Mouse (Mus musculus) kidney, adult 11 months (tissue): ENCODE results near the gene Sardh.

Source experiments
- DNase-seq: peaks from one replicate; pipeline ENCODE4 v3.0.0; 2022

The Sardh gene

GRCm38 (mm10) chr2:27248211-27248610, at the start of gene Sardh:
Gene Sardh, minus strand, starts transcription at chr2:27248337.
- DNase-seq = peak; percentile 93

- DNase-seq = no peak
These were observed 48.7 kb upstream of the Sardh start for GRCm38 (mm10) chr2:27296656-27297406.

GRCm38 (mm10) chr2:27294777-27295176, 46.6 kb upstream of the Sardh start:
- no peak for DNase-seq

- peak; percentile 67 for DNase-seq
These were observed 40.9 kb upstream of the Sardh start for GRCm38 (mm10) chr2:27289019-27289418.

GRCm38 (mm10) chr2:27286971-27287710, 39.0 kb upstream of the Sardh start:
- no peak for DNase-seq

- DNase-seq = peak; percentile 66
These were observed 36.3 kb upstream of the Sardh start for GRCm38 (mm10) chr2:27284441-27284840.

- no peak for DNase-seq
These were observed 33.6 kb upstream of the Sardh start for GRCm38 (mm10) chr2:27281771-27282170.

GRCm38 (mm10) chr2:27280920-27281611, 32.9 kb upstream of the Sardh start:
- DNase-seq = peak; percentile 28

GRCm38 (mm10) chr2:27278859-27279258, 30.7 kb upstream of the Sardh start:
- no peak for DNase-seq

GRCm38 (mm10) chr2:27268325-27268724, 20.2 kb upstream of the Sardh start:
- DNase-seq = no peak

GRCm38 (mm10) chr2:27265819-27266218, 17.7 kb upstream of the Sardh start:
- no peak for DNase-seq

GRCm38 (mm10) chr2:27262984-27263383, 14.8 kb upstream of the Sardh start:
- peak; percentile 72 for DNase-seq

- DNase-seq = no peak
These were observed 3.3 kb upstream of the Sardh start for GRCm38 (mm10) chr2:27251434-27251833.

GRCm38 (mm10) chr2:27247487-27247863, 662 bp downstream of the Sardh start:
- DNase-seq = no peak

- DNase-seq = peak; percentile 95
These were observed 1.2 kb downstream of the Sardh start for GRCm38 (mm10) chr2:27246712-27247486.

GRCm38 (mm10) chr2:27245947-27246346, 2.2 kb downstream of the Sardh start:
- no peak for DNase-seq

- DNase-seq = peak; percentile 55
These were observed 10.8 kb downstream of the Sardh start for GRCm38 (mm10) chr2:27237342-27237741.

- no peak for DNase-seq
These were observed 12.4 kb downstream of the Sardh start for GRCm38 (mm10) chr2:27235729-27236128.

GRCm38 (mm10) chr2:27232376-27232775, 15.8 kb downstream of the Sardh start:
- DNase-seq = no peak

- DNase-seq = no peak
These were observed 18.5 kb downstream of the Sardh start for GRCm38 (mm10) chr2:27229481-27230105.

GRCm38 (mm10) chr2:27228809-27229480, 19.2 kb downstream of the Sardh start:
- no peak for DNase-seq

- DNase-seq = no peak
These were observed 21.6 kb downstream of the Sardh start for GRCm38 (mm10) chr2:27226572-27226971.
